Comparison of ENCODE assay signal across 9 mouse cellular contexts in the genomic region with DNA sequence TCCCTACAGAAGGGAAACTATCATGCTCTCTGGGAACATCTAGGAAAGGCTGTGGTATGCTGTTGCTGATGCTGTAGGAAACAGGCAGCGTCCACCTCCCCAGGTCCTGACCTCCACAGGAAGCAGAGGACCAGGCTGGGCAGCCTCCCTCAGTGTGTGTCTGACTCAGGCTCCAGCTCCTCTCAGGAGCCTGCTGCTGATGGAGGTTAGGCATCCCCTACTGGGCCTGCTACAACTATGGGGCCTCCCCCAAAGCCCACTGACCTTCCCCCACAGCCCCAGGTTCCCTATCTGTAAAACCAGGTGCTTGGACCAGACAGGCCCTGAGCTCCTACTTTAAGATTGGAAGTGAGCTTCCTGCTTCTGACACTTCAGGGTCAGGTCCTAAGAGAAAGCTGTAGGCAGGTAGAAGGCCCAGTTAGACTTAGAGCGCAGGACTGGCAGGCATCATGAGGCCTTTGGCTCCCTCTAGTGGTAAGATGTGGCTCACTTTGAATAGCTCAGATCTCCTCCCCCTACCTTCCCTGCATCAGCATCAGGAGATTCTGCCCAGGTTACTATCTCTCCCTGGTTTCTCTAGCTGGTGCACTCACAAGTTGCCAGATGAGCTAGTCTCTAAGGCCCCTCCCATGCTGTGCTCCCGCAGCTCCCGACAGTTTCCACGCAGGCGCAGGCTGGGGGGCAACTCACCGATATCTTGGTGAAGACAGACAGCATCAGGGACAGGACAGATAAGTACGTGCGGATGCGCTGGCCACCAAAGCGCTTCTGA. TPM values are rescaled to one million over a fixed set of nuclear protein-coding genes. Genes with fewer than 3 reads are reported as not detected.
DNase-seq lines count a peak whose midpoint lies in the region; ATAC-seq and TF ChIP-seq lines count a peak whose summit lies in the region.
"Had no signal": no experiment of that assay in that cellular context is flagged by ENCODE, and none has a peak within 500 bp of the region (broad histone marks: within the 10 kb centered on the region; RNA-seq: fewer than 3 reads in every experiment).

No protein-coding gene starts in this region.

- no peak overlapping the region for H3K27ac ChIP-seq in forebrain, embryonic 11.5 days (ENCODE audit: low read depth, low read length)
- no peak overlapping the region for H3K27ac ChIP-seq in heart, postnatal 0 days (ENCODE audit: low read depth)
- H3K27ac ChIP-seq in liver, embryonic 12.5 days: no peak overlapping the region
- no peak overlapping the region for H3K27ac ChIP-seq in neural tube, embryonic 12.5 days

- TF ChIP-seq CTCF in E14TG2a.4 (conservative IDR thresholded peaks at IDR 0.05; ENCODE audit: low read length): peak; percentile 66
- peak; percentile 88 for TF ChIP-seq CTCF in heart, postnatal 0 days (IDR thresholded peaks at IDR 0.05; ENCODE audit: low read depth)

- H3K9ac ChIP-seq in forebrain, embryonic 11.5 days (ENCODE audit: low read length): no peak overlapping the region
- no peak overlapping the region for H3K9ac ChIP-seq in heart, postnatal 0 days (replicated peaks; ENCODE audit: low read depth, low read length)
- no peak overlapping the region for H3K9ac ChIP-seq in liver, embryonic 12.5 days
- no peak overlapping the region for H3K9ac ChIP-seq in neural tube, embryonic 12.5 days

- H3K36me3 ChIP-seq in E14TG2a.4 (ENCODE audit: insufficient read depth, low read length): no peaks in the 10 kb centered on the region
- H3K36me3 ChIP-seq in forebrain, embryonic 11.5 days (ENCODE audit: control insufficient read depth, insufficient read depth, low read length): no peaks in the 10 kb centered on the region
- H3K36me3 ChIP-seq in heart, postnatal 0 days (replicated peaks; ENCODE audit: control insufficient read depth, insufficient read depth, low read length): no peaks in the 10 kb centered on the region
- no peaks in the 10 kb centered on the region for H3K36me3 ChIP-seq in liver, embryonic 12.5 days
- H3K36me3 ChIP-seq in neural tube, embryonic 12.5 days: no peaks in the 10 kb centered on the region

- ATAC-seq in forebrain, embryonic 11.5 days (replicated peaks; ENCODE audit: low FRiP score): peak; percentile 71; the same call in 1 of the 2 replicates
- peak; percentile 64; the same call in 1 of the 2 replicates for ATAC-seq in heart, postnatal 0 days (ENCODE audit: insufficient read depth, low read depth)
- ATAC-seq in liver, embryonic 12.5 days: peak; percentile 68
- ATAC-seq in neural tube, embryonic 12.5 days (ENCODE audit: low FRiP score, low read depth): peak; percentile 70; the same call in 1 of the 2 replicates

- peaks cover 39% of the 10 kb centered on the region for H3K27me3 ChIP-seq in E14TG2a.4 (ENCODE audit: insufficient read depth, low read length)
- H3K27me3 ChIP-seq in forebrain, embryonic 11.5 days (ENCODE audit: control insufficient read depth, insufficient read depth, low read length): no peaks in the 10 kb centered on the region
- no peaks in the 10 kb centered on the region for H3K27me3 ChIP-seq in heart, postnatal 0 days (ENCODE audit: control insufficient read depth, insufficient read depth, low read length)
- H3K27me3 ChIP-seq in liver, embryonic 12.5 days (replicated peaks): peaks cover 46% of the 10 kb centered on the region
- no peaks in the 10 kb centered on the region; the same call in 1 of the 2 replicates for H3K27me3 ChIP-seq in neural tube, embryonic 12.5 days (replicated peaks)

- no peaks in the 10 kb centered on the region for H3K9me3 ChIP-seq in E14TG2a.4 (ENCODE audit: low read length)
- H3K9me3 ChIP-seq in forebrain, embryonic 11.5 days (ENCODE audit: control insufficient read depth, low read length): no peaks in the 10 kb centered on the region
- H3K9me3 ChIP-seq in heart, postnatal 0 days (replicated peaks; ENCODE audit: control insufficient read depth, low read length): no peaks in the 10 kb centered on the region
- H3K9me3 ChIP-seq in liver, embryonic 12.5 days (replicated peaks): no peaks in the 10 kb centered on the region
- no peaks in the 10 kb centered on the region for H3K9me3 ChIP-seq in neural tube, embryonic 12.5 days

- H3K4me3 ChIP-seq in E14TG2a.4 (replicated peaks; ENCODE audit: low read length): no peak overlapping the region
- H3K4me3 ChIP-seq in forebrain, embryonic 11.5 days (ENCODE audit: low read depth, low read length): no peak overlapping the region
- no peak overlapping the region for H3K4me3 ChIP-seq in heart, postnatal 0 days (ENCODE audit: low read depth, low read length)
- H3K4me3 ChIP-seq in liver, embryonic 12.5 days: no peak overlapping the region
- no peak overlapping the region for H3K4me3 ChIP-seq in neural tube, embryonic 12.5 days

- no peak overlapping the region for H3K4me2 ChIP-seq in forebrain, embryonic 11.5 days (ENCODE audit: low read depth, low read length, severe bottlenecking)
- H3K4me2 ChIP-seq in heart, postnatal 0 days (ENCODE audit: low read depth, low read length): no peak overlapping the region
- H3K4me2 ChIP-seq in liver, embryonic 12.5 days: no peak overlapping the region
- no peak overlapping the region for H3K4me2 ChIP-seq in neural tube, embryonic 12.5 days (replicated peaks)

- peak; percentile 71 for DNase-seq in c-Kit-positive CD71-negative TER-119-negative erythroid progenitor cells, embryonic 14.5 days (ENCODE audit: low read depth)
- peak; percentile 73 for DNase-seq in forebrain, embryonic 11.5 days (ENCODE audit: low spot score)
- peak; percentile 87 for DNase-seq in heart, postnatal 0 days (ENCODE audit: low spot score)
- peak; percentile 76 to 86 for DNase-seq in kidney, postnatal 25 days
- peak; percentile 68 for DNase-seq in testis, postnatal 10 days (ENCODE audit: low spot score)

- H3K4me1 ChIP-seq in E14TG2a.4 (replicated peaks; ENCODE audit: low read depth, low read length): peaks cover 23% of the 10 kb centered on the region
- no peaks in the 10 kb centered on the region for H3K4me1 ChIP-seq in forebrain, embryonic 11.5 days (replicated peaks; ENCODE audit: control insufficient read depth, insufficient read depth, low read length)
- no peaks in the 10 kb centered on the region for H3K4me1 ChIP-seq in heart, postnatal 0 days (ENCODE audit: control insufficient read depth, insufficient read depth)
- peaks cover 4% of the 10 kb centered on the region for H3K4me1 ChIP-seq in liver, embryonic 12.5 days
- H3K4me1 ChIP-seq in neural tube, embryonic 12.5 days: no peaks in the 10 kb centered on the region

- 49% methylated on average over 11 of the region's 11 CpGs for WGBS in forebrain, embryonic 11.5 days
- WGBS in heart, postnatal 0 days: 34% methylated on average over 11 of the region's 11 CpGs
- WGBS in liver, embryonic 12.5 days (ENCODE audit: insufficient replicate concordance): 28% methylated on average over 11 of the region's 11 CpGs
- 49% methylated on average over 11 of the region's 11 CpGs for WGBS in neural tube, embryonic 12.5 days

- TF ChIP-seq EP300 in heart, postnatal 0 days (IDR thresholded peaks at IDR 0.05; ENCODE audit: low read depth): no peak

RNA-seq across cellular contexts. Expression of gene Slc5a10, which starts 6.1 kb away (rescaled TPM):
- polyA plus RNA-seq in forebrain, embryonic 11.5 days (2014; fragmentation: Nextera tagmentation; extraction: Ambion mirVana): not detected in 2 replicates
- total RNA-seq in heart, postnatal 0 days (2014; rRNA removed; ENCODE audit: low replicate concordance): not detected in 2 replicates
- not detected in 2 replicates for polyA plus RNA-seq in heart, postnatal 0 days (2015; fragmentation: Nextera tagmentation; extraction: Ambion mirVana)
- not detected in 2 replicates for polyA plus RNA-seq in liver, embryonic 12.5 days (2016; fragmentation: Nextera tagmentation; extraction: Ambion mirVana)
- polyA plus RNA-seq in neural tube, embryonic 12.5 days (2016; fragmentation: Nextera tagmentation; extraction: Ambion mirVana): not detected in 2 replicates
- polyA plus RNA-seq: heart, embryonic 14.5 days had no signal

RNA-seq across cellular contexts. Expression of gene Fam83g, which starts 30.6 kb away (rescaled TPM):
- 0.65 and 0.92 TPM in 2 replicates for polyA plus RNA-seq in forebrain, embryonic 11.5 days (2014; fragmentation: Nextera tagmentation; extraction: Ambion mirVana)
- 0.62 and 2.6 TPM in 2 replicates for total RNA-seq in heart, postnatal 0 days (2014; rRNA removed; ENCODE audit: low replicate concordance)
- polyA plus RNA-seq in heart, postnatal 0 days (2015; fragmentation: Nextera tagmentation; extraction: Ambion mirVana): 0.15 and 0.18 TPM in 2 replicates
- polyA plus RNA-seq in liver, embryonic 12.5 days (2016; fragmentation: Nextera tagmentation; extraction: Ambion mirVana): 8.2 and 8.5 TPM in 2 replicates
- 0.47 and 0.56 TPM in 2 replicates for polyA plus RNA-seq in neural tube, embryonic 12.5 days (2016; fragmentation: Nextera tagmentation; extraction: Ambion mirVana)

RNA-seq across cellular contexts. Expression of gene Prpsap2, which starts 47.4 kb away (rescaled TPM):
- 48.8 and 49.4 TPM in 2 replicates for polyA plus RNA-seq in forebrain, embryonic 11.5 days (2014; fragmentation: Nextera tagmentation; extraction: Ambion mirVana)
- total RNA-seq in heart, postnatal 0 days (2014; rRNA removed; ENCODE audit: low replicate concordance): 9.8 and 10.4 TPM in 2 replicates
- 9.8 and 11.0 TPM in 2 replicates for polyA plus RNA-seq in heart, postnatal 0 days (2015; fragmentation: Nextera tagmentation; extraction: Ambion mirVana)
- polyA plus RNA-seq in liver, embryonic 12.5 days (2016; fragmentation: Nextera tagmentation; extraction: Ambion mirVana): 10.9 and 12.1 TPM in 2 replicates
- 46.3 and 48.0 TPM in 2 replicates for polyA plus RNA-seq in neural tube, embryonic 12.5 days (2016; fragmentation: Nextera tagmentation; extraction: Ambion mirVana)
